Mouse (Mus musculus) forebrain, embryonic 14.5 days (tissue): ENCODE measurements at regions not wholly inside any gene's neighbourhood (a gene's known extent, or its start where the extent isn't known, plus 50 kb on each side); places are given as distances from the start of the nearest gene placed in this dataset.

Experiments used
- ATAC-seq: fragments of 200-750 bp; cut with Nextera tagmentation; 2 replicates; pipeline ENCODE4 v1.8.0; 2017; ENCODE audit warnings: mild to moderate bottlenecking, moderate library complexity
- DNase-seq: peaks from one replicate; pipeline ENCODE4 v3.0.0-alpha.2; 2015; ENCODE audit warnings: low spot score
- H3K27ac ChIP-seq: fragments of 300-500 bp; sonication (generic); 2 replicates; pipeline ENCODE4 v1.5.1; 2014; ENCODE audit warnings: low read depth, mild to moderate bottlenecking, control low read depth, low read length, moderate library complexity
- H3K27me3 ChIP-seq: fragments of 300-500 bp; sonication (generic); replicated peaks from 2 replicates; pipeline ENCODE4 v1.6.1; 2014; ENCODE audit warnings: low read length, control low read depth, mixed read lengths; ENCODE audit not compliant: control insufficient read depth, insufficient read depth
- H3K36me3 ChIP-seq: fragments of 300-500 bp; sonication (generic); 2 replicates; pipeline ENCODE4 v1.6.1; 2014; ENCODE audit warnings: low read length, control low read depth; ENCODE audit not compliant: control insufficient read depth, insufficient read depth
- H3K4me1 ChIP-seq: fragments of 300-500 bp; sonication (generic); 2 replicates; pipeline ENCODE4 v1.6.1; 2014; ENCODE audit warnings: antibody characterized with exemption, low read length, control low read depth; ENCODE audit not compliant: control insufficient read depth, insufficient read depth
- H3K4me2 ChIP-seq: fragments of 300-500 bp; sonication (generic); 2 replicates; pipeline ENCODE4 v1.6.1; 2014; ENCODE audit warnings: mild to moderate bottlenecking, control low read depth, low read length
- H3K4me3 ChIP-seq: fragments of 300-500 bp; sonication (generic); 2 replicates; pipeline ENCODE4 v1.5.1; 2014; ENCODE audit warnings: low read depth, low read length, control low read depth
- H3K9ac ChIP-seq: fragments of 300-500 bp; sonication (generic); 2 replicates; pipeline ENCODE4 v1.6.1; 2014; ENCODE audit warnings: mild to moderate bottlenecking, low read length, control low read depth, moderate library complexity
- H3K9me3 ChIP-seq: fragments of 300-500 bp; sonication (generic); replicated peaks from 2 replicates; pipeline ENCODE4 v1.6.1; 2016; ENCODE audit warnings: low read length, control low read depth, mixed read lengths; ENCODE audit not compliant: control insufficient read depth
- WGBS: fragments of 180-500 bp; shearing (Covaris S2); extraction: QIAGEN DNeasy Blood & Tissue Kit; methylation state at CpG from one replicate; pipeline ENCODE4 v1.1.7; 2014; 5-methylcytosine and 5-hydroxymethylcytosine counted together

DNA sequence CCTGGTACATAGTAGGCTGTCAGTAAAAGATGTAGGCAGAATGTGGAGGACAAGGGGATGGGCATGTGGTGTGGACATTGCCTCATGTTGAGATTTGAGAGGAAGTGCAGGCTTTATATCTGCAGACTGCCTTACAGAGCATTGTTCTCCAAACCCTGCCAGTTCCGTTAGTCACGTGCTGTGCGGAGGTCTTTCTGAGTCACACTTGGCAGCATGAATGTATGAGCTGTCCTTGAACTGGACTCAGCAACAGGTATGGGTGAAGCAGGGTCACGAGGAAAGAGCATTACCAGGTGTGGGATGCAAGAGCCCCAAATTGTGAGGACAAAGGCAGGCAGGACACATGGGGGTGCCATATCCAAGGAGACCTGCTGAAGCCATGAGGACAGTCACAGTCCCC, 193.8 kb upstream of the Unc93a2 start:
- 91% methylated on average over 4 of the region's 4 CpGs for WGBS
- Histone ChIP-seq H3K4me1 (no peaks in the 10 kb centered on the region), H3K36me3 (no peaks in the 10 kb centered on the region), H3K4me3 (no peak overlapping the region), H3K9ac (no peak overlapping the region), H3K27me3 (no peaks in the 10 kb centered on the region), H3K4me2 (no peak overlapping the region), H3K27ac (no peak overlapping the region), H3K9me3 (no peaks in the 10 kb centered on the region)
- no peak for DNase-seq
- no peak for ATAC-seq

DNA sequence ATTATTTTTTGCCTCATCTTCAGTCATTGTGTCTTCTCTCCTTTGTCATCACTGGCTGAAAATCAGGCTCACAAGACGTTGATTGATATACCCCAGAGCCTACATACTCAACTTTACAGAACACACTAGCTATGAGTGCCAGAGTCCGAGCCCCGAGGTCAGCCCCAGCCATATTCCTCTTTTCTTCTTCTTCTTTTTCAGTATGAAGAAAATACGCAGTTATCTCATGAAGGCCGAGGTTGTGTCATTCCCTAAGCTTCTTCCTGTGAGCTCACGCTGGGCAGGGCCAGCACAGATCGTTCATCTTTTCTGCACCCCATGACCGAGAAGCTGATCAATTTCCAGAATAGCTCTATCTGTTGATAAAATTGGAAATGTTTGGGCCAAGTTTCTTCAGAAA, 192.7 kb upstream of the Unc93a2 start:
- Histone ChIP-seq H3K9ac (no peak overlapping the region), H3K27ac (no peak overlapping the region), H3K4me3 (no peak overlapping the region), H3K36me3 (no peaks in the 10 kb centered on the region), H3K4me2 (no peak overlapping the region), H3K4me1 (no peaks in the 10 kb centered on the region), H3K27me3 (no peaks in the 10 kb centered on the region), H3K9me3 (no peaks in the 10 kb centered on the region)
- no peak for DNase-seq
- no peak for ATAC-seq
- 92% methylated on average over 8 of the region's 8 CpGs for WGBS

DNA sequence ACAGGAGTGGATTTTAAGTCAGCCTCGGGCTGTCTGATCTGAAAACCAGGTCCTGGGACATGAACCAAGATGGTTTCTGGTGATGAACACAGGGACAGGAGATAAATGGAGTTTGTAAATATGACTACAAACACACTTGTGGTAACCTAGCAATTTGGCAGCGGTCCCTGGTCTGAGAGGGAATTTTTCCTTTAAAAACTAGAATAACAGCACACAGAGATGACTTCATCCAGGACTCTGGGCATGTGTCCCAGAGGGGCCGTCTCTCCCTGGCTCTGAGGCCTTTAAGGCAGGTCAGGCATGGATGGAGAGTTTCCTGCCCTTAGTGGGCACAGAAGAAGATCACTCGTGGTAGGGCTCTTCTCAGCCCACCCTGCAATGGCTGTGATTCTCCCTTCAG, 192.0 kb upstream of the Unc93a2 start:
- H3K4me1 ChIP-seq: no peaks in the 10 kb centered on the region
- no peaks in the 10 kb centered on the region for H3K9me3 ChIP-seq
- H3K9ac ChIP-seq: no peak overlapping the region
- no peak overlapping the region for H3K4me3 ChIP-seq
- H3K36me3 ChIP-seq: no peaks in the 10 kb centered on the region
- no peak overlapping the region for H3K27ac ChIP-seq
- ATAC-seq: no peak
- no peaks in the 10 kb centered on the region for H3K27me3 ChIP-seq
- DNase-seq: peak; percentile 41
- 67% methylated on average over 4 of the region's 4 CpGs for WGBS
- no peak overlapping the region for H3K4me2 ChIP-seq

DNA sequence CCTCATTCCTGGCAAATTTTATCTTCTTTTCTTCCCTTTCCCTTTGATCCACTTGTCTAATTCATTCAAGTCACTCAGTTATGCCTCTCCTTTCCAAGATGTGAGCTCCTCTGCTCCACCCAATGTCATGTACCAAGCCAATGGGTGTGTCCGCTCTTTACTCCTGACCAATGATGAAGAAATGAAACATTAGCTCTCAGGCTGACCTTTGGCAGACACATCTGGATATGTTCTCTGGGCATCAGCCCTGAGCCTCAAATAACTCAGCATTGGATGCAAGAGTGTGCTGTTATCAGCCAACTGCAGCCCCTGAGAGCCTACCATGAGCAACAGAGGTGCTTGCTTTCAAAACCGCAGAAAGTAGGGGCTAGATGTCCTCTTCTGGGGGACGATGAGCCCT, 186.2 kb upstream of the Unc93a2 start:
- DNase-seq (no peak), ATAC-seq (no peak)
- Histone ChIP-seq H3K4me2 (no peak overlapping the region), H3K4me3 (no peak overlapping the region), H3K27me3 (no peaks in the 10 kb centered on the region), H3K9ac (no peak overlapping the region), H3K9me3 (no peaks in the 10 kb centered on the region), H3K27ac (no peak overlapping the region), H3K4me1 (no peaks in the 10 kb centered on the region), H3K36me3 (no peaks in the 10 kb centered on the region)
- WGBS: 99% methylated on average over 3 of the region's 3 CpGs

DNA sequence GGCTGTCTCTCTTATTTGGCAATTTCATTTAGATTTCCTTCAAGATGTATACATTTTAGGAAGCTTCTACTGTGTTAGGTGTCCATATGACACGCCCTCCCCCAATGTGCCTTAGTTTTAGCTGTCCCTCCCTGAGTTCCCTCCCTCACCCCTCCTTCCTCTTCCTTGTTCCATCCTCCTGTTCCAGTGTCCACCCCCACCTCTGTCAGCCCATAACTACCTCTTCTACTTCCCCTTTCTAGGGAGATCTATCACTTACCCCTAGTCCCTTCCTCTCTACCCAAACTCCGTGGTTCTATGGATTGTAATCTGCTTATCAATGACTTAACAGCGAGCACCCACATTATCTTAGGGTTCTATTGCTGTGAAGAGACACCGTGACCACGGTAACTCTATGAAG, 183.2 kb upstream of the Unc93a2 start:
- Histone ChIP-seq H3K4me3 (no peak overlapping the region), H3K27me3 (no peaks in the 10 kb centered on the region), H3K9ac (no peak overlapping the region), H3K9me3 (no peaks in the 10 kb centered on the region), H3K27ac (no peak overlapping the region), H3K36me3 (no peaks in the 10 kb centered on the region), H3K4me1 (no peaks in the 10 kb centered on the region), H3K4me2 (no peak overlapping the region)
- ATAC-seq: no peak
- WGBS: 94% methylated on average over 5 of the region's 5 CpGs
- DNase-seq: no peak

DNA sequence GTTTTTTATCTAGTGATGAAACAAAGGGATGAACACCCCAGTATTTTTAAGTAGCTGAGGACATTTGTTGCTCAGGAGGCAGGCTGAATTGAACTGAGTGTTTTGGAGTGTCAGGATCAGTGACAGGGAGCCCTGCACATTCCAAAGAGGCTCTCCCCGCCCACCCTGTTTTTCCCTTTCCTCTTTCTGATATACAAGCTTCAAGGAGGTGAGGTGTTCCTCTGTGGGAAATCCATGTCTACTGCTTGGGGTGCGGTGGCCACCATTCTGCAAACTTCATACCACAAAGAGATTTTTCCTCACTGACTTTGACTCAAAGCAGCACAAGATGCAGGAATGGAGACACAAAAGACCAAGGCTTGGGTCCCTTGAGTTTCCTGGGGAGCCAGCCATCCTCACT, 180.5 kb upstream of the Unc93a2 start:
- no peaks in the 10 kb centered on the region for H3K4me1 ChIP-seq
- DNase-seq (no peak), ATAC-seq (no peak)
- H3K36me3 ChIP-seq: no peaks in the 10 kb centered on the region
- no peak overlapping the region for H3K9ac ChIP-seq
- H3K4me2 ChIP-seq: no peak overlapping the region
- H3K4me3 ChIP-seq: no peak overlapping the region
- 80% methylated on average over 2 of the region's 2 CpGs for WGBS
- no peak overlapping the region for H3K27ac ChIP-seq
- H3K27me3 ChIP-seq: no peaks in the 10 kb centered on the region
- H3K9me3 ChIP-seq: no peaks in the 10 kb centered on the region

DNA sequence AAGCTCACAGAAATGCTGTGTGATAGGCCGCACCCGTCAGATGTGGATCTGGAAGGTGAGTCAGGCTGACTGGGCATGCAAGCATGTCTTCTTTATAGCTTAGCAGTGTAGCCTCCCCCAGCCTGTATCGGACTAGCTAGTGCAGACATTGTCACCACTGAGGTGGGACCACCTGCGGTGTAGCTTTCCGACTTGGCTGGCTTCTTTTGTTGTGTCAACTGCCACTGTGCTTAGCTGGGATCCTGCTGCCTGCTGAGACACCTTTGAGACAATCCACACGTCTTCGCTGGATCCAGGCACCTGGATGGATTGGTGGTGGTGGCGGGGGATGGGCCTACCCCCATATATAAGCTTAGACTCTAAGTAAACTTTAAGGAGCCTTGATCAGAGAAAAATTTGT, 177.7 kb upstream of the Unc93a2 start:
- ATAC-seq (no peak), DNase-seq (no peak)
- no peaks in the 10 kb centered on the region for H3K9me3 ChIP-seq
- no peak overlapping the region for H3K4me3 ChIP-seq
- no peak overlapping the region for H3K9ac ChIP-seq
- no peak overlapping the region for H3K27ac ChIP-seq
- no peaks in the 10 kb centered on the region for H3K36me3 ChIP-seq
- no peaks in the 10 kb centered on the region for H3K27me3 ChIP-seq
- H3K4me2 ChIP-seq: no peak overlapping the region
- WGBS: 15% methylated on average over 8 of the region's 8 CpGs
- no peaks in the 10 kb centered on the region for H3K4me1 ChIP-seq

DNA sequence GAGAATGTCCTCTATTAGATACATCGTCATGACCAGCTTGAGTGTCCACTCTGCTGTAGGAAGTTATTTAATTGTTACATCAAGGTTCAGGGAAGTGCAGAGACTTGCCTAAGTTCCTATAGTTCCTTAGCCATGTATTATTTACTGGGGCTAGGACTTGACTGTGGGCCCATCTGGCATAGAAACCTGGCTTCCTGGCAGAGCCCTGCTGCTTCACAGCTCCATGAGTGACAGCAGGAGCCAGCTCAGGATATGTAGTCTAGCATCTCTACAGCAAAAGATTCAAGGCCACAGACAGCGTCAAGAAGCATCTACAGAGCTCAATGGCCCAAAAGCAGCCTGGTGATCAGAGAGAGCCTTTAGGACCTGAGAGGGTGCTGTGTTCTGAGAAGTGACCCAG, 163.2 kb upstream of the Unc93a2 start:
- Histone ChIP-seq H3K36me3 (no peaks in the 10 kb centered on the region), H3K27me3 (no peaks in the 10 kb centered on the region), H3K4me3 (no peak overlapping the region), H3K4me2 (no peak overlapping the region), H3K27ac (no peak overlapping the region), H3K9me3 (no peaks in the 10 kb centered on the region), H3K9ac (no peak overlapping the region), H3K4me1 (no peaks in the 10 kb centered on the region)
- DNase-seq (peak; percentile 10), ATAC-seq (no peak)
- 89% methylated on average over 2 of the region's 2 CpGs for WGBS

DNA sequence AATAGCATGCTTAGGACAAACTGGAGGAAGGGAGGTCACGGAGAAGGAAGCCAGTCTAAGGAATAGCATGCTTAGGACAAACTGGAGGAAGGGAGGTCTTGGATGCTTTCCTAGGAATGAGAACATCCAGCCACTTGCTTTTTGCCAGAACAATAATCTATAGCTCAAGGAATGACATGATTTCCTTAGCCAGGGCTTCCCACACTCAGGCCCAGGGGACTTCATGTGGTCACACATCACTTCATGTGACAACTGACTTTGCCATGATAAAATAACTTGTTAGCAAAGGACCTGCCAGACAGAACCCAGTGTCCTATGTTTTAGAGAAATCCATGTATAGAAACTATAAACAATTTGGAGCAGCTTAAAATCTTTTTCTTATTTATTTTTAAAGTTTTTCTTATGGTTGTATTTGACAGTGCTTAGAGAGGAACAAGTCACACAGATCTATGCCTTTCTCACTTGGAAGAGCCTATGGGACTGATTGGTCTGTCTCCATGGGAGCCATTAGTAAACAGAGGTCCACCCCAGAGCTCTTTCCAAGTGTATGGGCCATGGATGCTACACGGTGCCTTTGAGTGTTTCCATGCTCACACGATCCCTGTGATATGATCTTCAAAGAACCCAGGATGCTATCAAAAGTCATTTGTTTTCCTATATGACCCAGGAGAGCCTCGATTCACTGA, 153.3 kb upstream of the Unc93a2 start:
- no peak for ATAC-seq
- Histone ChIP-seq H3K9ac (no peak overlapping the region), H3K36me3 (no peaks in the 10 kb centered on the region), H3K27ac (no peak overlapping the region), H3K27me3 (no peaks in the 10 kb centered on the region), H3K4me3 (no peak overlapping the region), H3K4me1 (no peaks in the 10 kb centered on the region), H3K9me3 (no peaks in the 10 kb centered on the region), H3K4me2 (no peak overlapping the region)
- DNase-seq: no peak
- WGBS: 87% methylated on average over 4 of the region's 4 CpGs
